Mouse (Mus musculus) heart, adult 2 months (tissue): ENCODE measurements at regions not wholly inside any gene's neighbourhood (a gene's known extent, or its start where the extent isn't known, plus 50 kb on each side); places are given as distances from the start of the nearest gene placed in this dataset.
"Not testable (repeated sequence)": the region's sequence is repeated elsewhere in the genome, so short reads cannot be mapped to it uniquely, and the experiment has no call there.

Experiments
- CTCF ChIP-seq: fragments of 200-600 bp; IDR thresholded peaks from 2 replicates; pipeline ENCODE4 v1.8.1; 2022; ENCODE audit warnings: antibody characterized with exemption, mild to moderate bottlenecking, moderate library complexity
- EP300 ChIP-seq: fragments of 200-500 bp; IDR thresholded peaks from 2 replicates; pipeline ENCODE4 v1.6.1; 2011; ENCODE audit warnings: low read depth, low read length, control low read depth; ENCODE audit not compliant: insufficient read depth
- POLR2A ChIP-seq: fragments of 200-500 bp; IDR thresholded peaks from 2 replicates; pipeline ENCODE4 v1.6.1; 2011; ENCODE audit warnings: mild to moderate bottlenecking, low read depth, low read length, control low read depth; ENCODE audit not compliant: insufficient read depth

DNA sequence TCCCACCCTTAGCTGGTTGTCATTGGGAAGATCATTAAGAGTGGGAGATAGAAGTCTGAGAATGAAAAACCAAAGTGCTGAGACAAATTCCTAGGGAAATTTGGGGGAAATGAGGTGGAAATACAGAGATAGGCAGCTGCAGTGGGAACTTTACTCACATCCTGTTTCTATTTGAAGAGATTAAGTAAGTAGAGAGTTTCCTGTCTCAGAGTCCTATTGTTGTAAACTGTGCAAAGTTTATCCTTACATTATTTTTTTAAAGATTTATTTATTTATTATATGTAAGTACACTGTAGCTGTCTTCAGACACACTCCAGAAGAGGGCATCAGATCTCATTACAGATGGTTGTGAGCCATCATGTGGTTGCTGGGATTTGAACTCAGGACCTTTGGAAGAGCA is 126.0 kb upstream of the Rxfp2 start:
- not testable (repeated sequence) for TF ChIP-seq CTCF, POLR2A, EP300
